Mouse (Mus musculus) ovary, postnatal 14 days (tissue): ENCODE data around the gene Cacng5.

Experiments used
- DNase-seq: peaks from one replicate; pipeline ENCODE4 v3.0.0; 2022; ENCODE audit warnings: low spot score

Gene Cacng5

DNA sequence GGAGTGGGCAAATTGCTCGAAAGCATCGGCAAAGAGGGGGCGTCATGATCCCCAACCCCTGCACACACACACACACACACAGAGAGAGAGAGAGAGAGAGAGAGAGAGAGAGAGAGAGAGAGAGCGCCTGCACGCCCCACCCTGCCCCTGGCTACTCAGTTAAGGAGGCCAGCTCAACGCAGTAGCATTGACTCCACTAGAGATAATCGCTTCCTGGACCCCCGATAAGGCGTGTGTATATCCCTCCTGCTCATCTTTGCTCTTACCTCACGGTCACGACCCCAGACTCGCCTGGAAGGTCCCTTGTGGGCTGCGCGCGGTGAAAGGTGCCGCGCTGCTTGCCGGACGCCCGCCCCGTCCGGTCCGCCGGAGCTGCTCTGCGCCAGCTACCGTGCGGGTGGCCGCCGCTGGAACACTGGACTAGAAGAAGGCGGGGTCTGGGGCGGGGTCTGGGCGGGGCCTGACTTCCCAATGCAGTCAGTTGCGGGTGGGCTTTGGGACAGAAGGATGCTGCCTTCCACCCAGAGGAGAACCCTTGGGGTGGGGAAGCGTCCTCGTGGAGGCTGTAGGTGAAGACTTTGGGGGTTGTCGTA, at the start of gene Cacng5:
Gene Cacng5, minus strand, starts transcription at position 422 of the 593 bp plus-strand sequence.
- no peak for DNase-seq

DNA sequence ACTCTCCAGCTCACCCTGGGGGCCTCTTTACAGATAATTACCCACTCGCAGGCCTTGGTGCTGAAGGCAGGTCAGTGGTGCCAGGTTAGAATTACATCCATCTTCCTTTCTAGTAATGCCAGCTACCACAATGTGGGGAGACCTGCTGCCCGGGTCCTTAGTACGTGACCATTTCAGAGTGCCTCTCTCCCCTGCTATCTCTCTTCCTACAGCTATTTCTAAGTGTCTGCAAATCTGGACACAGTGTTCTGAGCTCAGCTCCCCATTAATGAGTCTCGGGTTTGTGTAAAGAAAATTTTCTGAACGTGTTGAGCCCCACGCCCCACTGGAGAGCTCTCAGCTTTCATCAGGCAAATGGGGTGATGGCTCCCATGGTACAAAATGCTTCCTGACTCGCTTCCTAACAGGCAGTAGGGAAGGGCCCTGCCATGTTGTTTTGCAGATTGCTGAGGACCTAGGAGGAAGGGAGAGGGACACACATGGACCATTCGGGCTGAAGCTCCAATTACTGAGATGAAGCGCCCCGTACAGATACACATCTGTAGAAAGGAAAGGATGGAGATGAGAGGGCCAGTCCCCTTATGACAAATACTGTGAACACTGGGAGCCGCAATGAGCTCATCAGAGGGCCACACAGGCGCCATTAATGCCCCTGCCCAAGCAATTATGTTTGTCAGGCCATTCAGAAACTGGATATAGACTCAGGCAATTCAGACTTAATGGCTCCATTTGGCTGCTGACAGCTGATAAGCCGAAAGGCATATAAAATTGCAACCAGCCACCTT, 42.9 kb upstream of the Cacng5 start:
- DNase-seq: no peak

DNA sequence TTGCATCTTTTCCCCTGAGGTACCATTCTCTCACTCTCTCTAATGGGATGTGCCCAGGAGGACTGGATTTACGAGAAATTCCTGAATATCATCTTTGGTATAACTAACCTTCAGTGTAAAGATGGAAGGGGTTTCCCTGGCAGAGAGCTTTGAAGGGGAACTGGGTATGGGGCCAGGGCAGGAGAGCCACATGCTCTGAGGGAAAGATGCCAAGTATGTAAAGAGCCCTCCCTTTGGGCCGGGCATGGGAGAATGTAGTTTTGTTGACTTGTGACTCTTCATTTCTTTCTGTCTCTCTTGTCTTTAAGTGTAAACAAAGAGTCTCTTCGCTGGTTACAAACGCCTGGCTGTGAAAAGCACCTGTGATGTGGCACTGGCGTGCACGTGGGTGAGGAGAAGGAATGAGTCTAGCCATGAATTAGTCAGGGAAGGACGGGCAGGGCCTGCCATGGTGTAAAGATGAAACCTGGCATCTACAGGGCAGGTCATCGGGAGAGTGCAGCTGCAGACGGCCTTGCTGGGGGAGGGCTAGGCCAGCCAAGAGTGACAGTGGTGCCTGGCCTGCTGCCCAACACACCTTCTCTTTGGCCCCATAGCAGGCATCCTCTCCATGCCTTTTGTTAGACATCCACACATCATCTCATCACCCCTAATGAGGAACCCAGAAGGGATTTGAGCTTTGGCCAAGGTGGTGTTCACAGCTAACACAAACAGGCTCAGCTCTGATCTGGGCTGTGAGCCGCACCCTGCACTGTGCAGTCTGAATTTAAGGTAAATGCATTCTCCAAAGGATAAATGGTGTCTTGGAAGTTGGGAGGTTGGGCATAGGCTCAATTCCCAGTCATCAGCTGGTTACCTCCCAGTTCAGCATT, 40.6 kb upstream of the Cacng5 start:
- no peak for DNase-seq

DNA sequence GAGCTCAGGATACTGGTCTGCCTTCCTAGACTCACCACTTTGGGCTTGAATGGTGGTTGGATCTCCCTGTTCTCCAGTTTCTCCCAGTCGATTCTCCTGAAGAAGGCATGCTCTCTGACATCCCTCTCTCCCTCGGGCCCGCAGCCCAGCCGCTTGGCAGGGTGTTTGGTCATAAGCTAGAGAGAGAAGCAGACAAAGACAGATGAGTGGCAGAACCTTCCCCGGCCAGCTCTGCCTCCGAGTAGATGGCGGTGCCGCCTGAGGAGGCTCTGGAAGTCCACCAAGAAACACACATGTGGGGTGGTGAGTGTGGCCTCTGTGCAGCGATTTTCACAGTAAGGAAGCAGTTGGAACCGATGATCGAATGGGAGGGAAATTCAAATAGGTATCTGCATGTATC, 36.6 kb upstream of the Cacng5 start:
- DNase-seq: no peak

DNA sequence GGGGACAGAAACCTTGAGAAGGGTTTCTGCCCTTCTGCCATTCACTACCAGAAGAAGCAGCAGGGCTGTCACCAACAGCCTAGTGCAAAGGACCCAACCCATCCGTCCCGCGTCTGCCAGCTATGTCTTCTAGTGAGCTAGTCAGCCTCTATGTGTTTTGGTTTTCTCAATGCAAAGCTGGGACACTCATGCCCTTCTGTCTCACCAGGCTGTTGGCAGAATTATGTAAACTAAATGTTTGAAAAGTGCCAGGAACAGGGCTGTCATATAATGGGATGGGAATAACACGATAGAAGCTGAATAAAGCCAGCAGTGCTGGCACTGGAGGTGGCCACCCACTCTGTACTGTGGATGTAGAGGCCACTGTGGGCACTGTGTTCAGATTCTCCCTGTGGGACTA, 35.8 kb upstream of the Cacng5 start:
- DNase-seq: no peak

DNA sequence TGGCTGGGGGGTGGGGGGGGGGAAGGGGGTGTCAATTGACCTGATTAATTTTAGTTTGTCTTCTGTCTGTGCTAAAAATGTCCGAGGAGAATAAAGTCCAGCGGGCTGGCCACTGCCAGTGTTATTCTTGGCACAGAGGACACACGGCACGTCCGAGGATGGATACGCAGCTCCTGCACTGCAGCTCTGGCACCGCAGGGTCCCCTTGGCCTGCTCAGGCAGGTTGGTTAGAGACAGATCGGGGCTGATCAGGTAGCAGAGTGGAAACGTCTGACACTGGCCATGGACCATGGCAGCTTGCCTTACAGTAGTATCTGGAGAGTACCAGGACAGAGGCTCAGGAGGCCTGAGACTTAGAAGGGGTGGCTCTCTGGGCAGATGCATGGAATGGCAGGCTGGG, 35.4 kb upstream of the Cacng5 start:
- no peak for DNase-seq

DNA sequence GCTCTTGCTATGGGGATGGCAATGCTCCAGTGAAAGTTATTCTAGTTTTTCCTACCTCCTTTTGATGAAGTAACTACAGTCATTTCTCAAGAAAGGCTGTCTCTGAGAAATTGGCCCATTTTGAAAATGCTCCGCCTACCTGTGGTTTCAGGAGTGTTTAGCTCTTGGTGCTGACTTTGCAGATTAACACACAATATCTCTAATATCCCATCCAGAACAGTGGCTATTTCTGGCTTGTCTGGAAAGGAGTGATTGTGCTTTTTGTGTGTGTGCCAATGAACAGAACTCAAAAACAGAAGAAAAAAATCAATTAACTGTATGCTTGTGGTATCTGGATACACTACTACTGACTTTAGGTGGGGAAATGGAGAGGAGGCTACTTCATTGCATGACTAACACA, 33.1 kb upstream of the Cacng5 start:
- no peak for DNase-seq

DNA sequence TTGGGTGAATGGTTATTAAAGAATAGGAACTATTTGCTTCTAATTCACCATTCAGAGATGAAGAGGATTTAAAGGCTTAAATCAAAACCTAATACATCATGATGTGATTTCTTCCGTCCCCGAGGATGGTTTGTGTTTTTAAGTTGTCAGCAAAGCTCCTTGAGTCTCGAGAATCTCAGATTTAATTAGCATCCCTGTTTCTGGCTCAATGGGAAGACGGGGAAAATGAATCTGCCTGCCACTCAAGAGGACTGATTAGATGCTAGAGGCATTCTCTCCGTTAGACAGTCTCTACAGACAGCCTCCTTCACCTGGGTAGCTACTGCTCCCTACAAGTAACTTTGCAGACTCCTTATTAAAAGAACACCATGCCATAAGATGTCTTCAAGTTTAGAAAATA, 32.0 kb upstream of the Cacng5 start:
- DNase-seq: no peak

DNA sequence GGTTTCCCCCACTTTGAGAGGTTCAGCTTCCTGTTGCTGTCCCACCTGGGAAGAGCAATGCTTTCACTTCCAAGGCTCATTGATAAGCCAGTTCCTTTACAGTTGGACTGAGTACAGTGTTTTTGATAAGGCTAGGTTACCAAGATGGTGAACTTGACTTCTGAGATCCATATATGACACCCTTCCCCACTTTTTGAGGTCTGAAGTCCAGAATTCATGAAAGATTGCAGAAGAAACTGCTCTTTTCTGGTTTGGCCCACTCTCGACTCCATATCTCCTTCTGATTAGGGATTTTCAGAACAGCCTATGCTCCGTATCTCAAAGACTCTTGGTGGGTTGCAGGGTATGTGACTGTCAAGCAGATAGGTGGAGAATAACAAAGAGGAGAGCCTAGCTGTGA, 22.1 kb upstream of the Cacng5 start:
- no peak for DNase-seq

DNA sequence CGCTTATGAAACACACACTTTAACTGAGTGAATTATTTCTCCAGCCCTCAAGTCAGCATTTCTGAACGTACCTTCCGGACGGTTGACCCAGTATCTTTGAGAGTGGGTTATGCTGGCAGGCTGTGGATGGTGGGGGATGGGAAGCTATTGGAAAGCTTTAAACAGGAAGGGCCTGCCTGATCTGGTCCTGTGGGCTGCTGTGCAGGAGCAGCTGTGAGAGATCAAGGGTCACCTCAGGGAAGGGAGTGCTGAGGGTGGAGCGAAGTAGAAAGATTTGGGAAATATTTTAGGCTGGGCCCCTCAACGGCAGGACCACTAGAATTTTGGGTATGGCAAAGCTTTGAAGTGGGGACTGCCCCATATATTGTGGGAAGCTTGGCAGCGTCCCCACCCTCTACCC, 16.9 kb upstream of the Cacng5 start:
- DNase-seq: no peak

DNA sequence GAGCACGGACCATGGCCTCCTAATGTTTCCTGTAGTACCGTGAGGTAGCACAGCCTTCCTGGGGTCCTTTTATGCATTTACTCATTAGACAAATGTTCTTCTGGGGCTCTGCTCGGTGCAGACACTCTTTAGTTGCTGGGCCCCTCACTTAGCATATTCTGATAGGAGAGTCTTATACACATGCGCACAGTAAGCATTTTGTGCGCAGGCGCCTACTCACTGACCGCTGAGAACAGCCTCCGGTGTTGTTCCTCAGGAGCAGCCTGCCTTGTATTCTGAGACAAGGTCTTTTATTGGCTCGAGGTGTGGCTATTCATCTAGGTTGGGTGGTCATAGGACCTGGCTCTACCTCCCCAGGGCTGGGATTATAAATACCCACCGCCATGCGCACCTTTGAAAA, 16.4 kb upstream of the Cacng5 start:
- no peak for DNase-seq

DNA sequence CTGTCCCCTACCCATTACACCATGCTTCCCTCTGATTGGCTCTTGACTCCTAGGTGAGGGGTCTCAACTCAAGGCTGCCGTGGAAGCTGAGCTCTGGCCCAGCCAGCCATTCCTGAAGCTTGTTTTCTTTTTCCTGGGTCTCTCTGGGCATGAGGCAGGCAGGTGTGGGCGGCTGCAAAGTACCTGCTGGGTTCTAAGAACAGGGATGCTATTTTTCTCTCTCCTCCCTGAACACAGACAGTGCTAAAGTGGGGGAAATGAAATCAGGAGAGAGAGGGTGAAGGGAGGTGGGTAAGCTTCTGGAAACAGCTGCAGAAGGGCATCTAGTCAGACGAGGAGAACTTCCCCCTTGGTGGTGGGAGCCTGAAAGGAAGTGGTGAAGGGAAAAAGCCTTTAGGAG, 14.9 kb upstream of the Cacng5 start:
- no peak for DNase-seq

DNA sequence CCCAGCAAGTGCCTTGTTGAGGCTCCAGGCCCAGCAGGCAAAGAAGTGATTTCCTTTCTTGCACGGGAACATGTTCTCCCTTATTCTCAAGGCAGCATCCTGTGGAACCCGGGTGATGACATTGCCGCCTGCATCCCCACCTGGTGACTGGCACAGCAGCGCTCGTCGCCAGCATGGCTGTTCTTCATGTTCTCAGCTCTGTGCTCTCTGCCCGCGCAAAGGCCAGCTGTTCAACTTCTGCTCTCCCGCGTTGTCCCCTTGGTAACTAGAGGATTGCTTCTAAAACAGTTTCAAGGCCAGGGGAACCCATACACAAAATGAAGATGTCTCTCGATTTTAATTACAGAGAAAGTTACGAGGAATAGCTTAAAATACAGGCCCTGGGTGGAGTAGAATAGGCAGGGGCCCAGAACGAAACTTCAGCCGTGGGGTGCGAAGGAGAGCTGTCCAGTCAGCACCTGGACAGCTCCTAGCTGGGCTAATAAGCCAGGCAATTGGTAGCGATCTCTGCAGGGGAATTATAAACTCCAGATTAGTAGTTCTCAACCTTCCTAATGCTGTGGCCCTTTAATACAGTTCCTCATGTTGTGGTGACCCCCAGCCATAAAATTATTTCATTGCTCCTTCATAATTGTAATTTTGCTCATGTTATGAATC, 5.1 kb upstream of the Cacng5 start:
- DNase-seq: peak; percentile 10

DNA sequence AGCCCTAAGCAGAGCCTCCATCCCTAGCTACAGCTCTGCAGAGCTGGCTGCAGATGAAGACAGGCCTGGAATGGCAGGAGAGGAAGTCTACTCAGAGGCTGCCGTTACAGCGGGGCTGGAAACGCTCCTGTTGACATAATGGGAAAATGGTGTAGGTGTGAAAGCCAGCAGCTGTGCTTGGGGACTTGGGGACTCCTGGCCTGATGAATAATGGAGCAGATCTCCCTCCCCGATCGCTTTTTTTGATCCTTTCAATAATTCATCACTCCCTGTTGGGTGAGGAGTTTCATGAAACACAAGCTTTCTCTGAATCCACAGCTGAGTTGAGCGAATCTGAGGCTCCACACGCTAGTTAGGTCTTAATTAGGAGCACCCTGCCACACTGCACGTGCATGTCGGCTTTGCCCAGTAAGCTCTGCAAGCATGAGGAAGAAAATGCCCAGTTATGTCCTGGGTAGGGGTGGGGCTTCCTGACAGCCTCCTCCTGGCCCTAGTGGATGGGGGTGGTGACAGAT, 2.9 kb upstream of the Cacng5 start:
- DNase-seq: no peak

DNA sequence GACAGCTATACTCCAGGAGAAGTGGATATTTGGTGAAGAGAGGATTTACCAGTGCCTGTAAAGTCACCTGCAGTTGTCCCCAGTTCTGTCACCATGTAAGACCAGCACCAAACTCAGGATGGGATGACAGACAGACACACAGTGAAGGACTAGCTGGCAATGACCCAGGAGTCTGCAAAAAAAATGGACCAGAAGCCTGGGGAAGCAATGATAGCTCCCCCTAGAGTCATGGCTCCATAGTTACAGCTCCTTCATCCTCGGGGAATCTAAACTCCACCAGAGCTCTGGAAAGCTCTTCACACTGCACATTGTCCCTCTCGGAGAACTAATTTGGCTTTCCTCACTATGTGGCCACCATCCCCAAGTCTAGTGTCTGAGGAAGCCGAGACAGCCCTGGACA, 1.5 kb downstream of the Cacng5 start:
- no peak for DNase-seq

DNA sequence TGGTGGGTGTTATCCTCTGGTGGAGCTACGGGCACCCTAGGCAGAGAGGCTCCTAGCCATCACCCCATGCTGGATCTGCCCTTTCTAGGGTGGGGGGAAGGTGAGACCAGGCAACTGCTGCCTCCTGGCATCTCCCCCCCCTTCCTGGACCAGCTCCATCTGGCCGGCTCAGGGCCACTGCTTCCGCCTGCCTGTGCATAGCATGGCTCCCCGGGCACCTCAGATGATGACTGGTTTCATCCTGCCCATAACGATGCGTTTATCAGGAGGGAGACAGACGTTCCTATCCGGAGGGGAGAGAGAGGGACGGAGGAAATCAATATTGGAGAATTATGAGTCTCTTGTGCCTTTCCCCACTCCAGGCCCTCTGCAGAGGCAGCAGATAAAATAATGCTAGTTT, 9.5 kb downstream of the Cacng5 start:
- DNase-seq: no peak

DNA sequence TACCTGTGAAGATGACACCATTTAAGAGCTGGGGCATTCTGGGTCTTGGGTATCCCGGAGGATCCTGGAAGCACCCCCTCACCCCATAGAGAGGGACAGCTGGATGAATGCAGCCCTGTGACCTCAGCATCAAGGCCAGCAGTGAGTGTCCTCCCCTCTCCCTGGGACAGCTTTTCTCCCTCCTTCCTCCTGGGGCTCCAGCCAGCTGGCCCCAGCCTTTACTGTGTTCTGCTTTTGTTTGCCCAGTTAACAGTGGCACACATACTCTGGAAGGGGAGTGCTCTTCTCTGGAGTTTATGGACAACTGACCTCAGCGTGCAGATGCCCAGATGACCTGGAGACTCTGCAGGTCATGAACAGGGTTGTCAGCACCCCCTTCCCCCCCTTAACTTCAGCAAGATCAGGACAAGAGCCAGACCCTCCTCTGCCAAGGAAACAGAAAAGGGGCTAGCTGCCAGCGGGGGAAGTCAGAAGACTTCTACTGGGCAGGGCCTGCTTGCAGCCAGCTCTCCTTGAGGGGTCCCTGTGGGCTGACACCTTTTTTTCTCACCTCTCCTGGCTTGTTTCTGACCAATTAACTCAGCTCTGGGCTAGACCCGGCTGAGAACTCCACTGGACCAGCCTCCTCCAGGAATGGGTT, 10.8 kb downstream of the Cacng5 start:
- peak; percentile 30 for DNase-seq

DNA sequence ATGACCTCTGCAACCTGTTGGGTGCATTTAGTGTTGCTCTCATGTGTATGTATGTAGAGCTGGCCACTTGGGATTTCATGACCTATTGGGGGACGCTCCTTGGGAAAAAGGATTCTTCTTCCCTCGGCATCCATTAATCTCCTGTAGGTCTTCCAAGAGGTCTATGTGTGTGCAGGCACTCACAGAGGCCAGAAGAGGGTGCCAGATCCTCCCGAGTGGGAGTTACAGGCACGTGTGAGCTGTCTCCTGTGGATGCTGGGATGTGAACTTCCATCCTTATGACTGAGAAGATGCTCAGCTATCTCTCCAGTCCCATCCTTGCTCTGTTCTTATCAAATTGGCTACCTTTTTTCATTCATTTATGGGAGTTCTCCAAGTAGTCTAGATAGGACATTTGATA, 14.4 kb downstream of the Cacng5 start:
- no peak for DNase-seq

DNA sequence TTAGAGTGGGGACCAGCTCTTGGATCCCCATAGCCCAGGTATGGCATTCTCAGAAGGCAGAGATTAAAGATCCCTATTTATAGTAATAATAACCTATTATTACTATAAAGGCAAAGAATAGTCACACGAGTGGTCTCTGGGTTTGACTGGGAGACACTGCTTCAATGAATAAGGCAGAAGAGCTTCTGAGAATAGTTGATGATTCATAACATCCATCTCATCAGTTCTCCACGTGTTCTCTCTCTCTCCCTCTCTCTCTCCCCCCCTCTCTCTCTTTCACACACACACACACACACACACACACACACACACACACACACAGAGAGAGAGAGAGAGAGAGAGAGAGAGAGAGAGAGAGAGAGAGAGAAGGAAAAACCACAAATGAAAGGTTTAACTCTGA, 16.2 kb downstream of the Cacng5 start:
- DNase-seq: no peak

DNA sequence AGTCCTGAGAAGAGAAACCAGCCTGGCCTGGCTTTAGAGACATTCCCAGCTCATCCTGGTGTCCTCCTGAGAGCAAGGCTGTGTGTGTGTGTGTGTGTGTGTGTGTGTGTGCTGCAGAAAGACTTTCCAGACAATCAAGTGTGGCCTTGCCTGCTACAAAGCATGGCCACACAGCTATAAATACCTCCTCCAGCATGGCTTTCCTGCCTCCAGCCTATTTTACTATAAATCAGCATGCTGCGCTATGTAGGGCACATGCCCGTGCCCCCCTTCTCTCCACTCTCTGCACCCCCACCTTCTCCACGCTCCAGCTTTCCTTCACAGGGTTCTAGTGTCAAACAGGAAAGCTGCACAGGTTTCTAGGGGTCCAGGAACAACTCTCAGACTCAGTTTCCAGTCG, 19.2 kb downstream of the Cacng5 start:
- no peak for DNase-seq

DNA sequence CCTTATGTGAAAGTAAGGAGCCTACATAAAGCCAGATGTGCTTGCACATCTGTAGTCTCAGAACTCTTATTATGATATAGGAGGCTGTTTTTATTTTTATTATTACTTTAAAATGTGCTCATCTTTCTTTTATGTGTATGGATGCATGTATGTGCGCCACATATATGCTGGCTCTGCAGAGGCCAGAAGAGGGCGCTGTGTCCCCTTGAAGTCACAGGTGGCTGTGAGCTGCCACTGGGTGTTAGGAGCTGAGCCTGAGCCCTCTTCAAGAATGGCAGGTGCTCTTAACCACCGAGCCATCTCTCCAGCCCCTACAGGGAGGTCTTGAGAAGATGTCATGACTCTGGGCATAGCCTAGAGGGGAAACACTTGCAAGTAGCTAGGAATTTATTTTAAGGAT, 23.5 kb downstream of the Cacng5 start:
- no peak for DNase-seq

DNA sequence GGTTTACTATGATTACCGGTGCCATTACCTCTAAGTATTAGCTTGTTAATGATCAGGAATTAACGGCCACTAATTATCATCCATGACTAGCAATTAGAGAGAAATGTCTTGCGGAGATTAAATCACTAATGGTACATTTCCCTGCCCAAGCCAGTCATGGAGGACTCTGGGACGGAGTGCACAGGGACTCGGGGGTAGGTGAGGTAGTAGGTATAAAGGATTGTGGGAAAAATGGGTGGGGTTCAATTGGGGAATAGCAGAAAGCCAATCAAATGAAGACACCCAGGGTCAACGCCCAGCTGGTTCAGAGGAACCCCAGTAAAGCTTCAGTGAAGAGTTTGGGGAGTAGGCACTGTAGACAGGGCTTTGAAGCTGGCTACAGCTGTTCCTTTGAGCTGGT, 27.5 kb downstream of the Cacng5 start:
- DNase-seq: no peak
